Mouse (Mus musculus) hindlimb bud, embryonic 11.5 days (tissue): ENCODE measurements around the gene Panx2.

Experiments used
- DNase-seq: peaks from one replicate; pipeline ENCODE4 v3.0.0-alpha.2; 2012; ENCODE audit warnings: low read depth, low spot score; ENCODE audit errors: extremely low spot score

Panx2 gene

GRCm38 (mm10) chr15:89074613-89075477 is 15.3 kb downstream of the Panx2 start, which contains the start of gene Trabd:
Gene Trabd (plus strand): TSS chr15:89075124.
- DNase-seq = no peak

GRCm38 (mm10) chr15:89075478-89076147 is 16.1 kb downstream of the Panx2 start:
- no peak for DNase-seq

- DNase-seq = no peak
Observed at GRCm38 (mm10) chr15:89076156-89076731, 16.7 kb downstream of the Panx2 start.

GRCm38 (mm10) chr15:89078208-89078836 is 18.8 kb downstream of the Panx2 start:
- DNase-seq = no peak

- DNase-seq = no peak
Observed at GRCm38 (mm10) chr15:89083906-89084305, 24.4 kb downstream of the Panx2 start.

GRCm38 (mm10) chr15:89084826-89085225 is 25.3 kb downstream of the Panx2 start:
- DNase-seq = no peak

GRCm38 (mm10) chr15:89088607-89089247 is 29.2 kb downstream of the Panx2 start, which contains the start of gene Selenoo:
Gene Selenoo (plus strand): TSS chr15:89089084.
- DNase-seq = peak; percentile 61

GRCm38 (mm10) chr15:89089248-89090051 is 29.9 kb downstream of the Panx2 start:
- DNase-seq = no peak

GRCm38 (mm10) chr15:89090662-89091061 is 31.1 kb downstream of the Panx2 start:
- no peak for DNase-seq

GRCm38 (mm10) chr15:89092181-89092580 is 32.6 kb downstream of the Panx2 start:
- DNase-seq = no peak

GRCm38 (mm10) chr15:89097450-89097849 is 37.9 kb downstream of the Panx2 start:
- DNase-seq = no peak

GRCm38 (mm10) chr15:89098616-89099015 is 39.1 kb downstream of the Panx2 start:
- DNase-seq = no peak

- no peak for DNase-seq
Observed at GRCm38 (mm10) chr15:89100823-89101222, 41.3 kb downstream of the Panx2 start.

- no peak for DNase-seq
Observed at GRCm38 (mm10) chr15:89102646-89103045, 43.1 kb downstream of the Panx2 start.

- no peak for DNase-seq
Observed at GRCm38 (mm10) chr15:89103921-89104320, 44.4 kb downstream of the Panx2 start.

GRCm38 (mm10) chr15:89104425-89104824 is 44.9 kb downstream of the Panx2 start:
- no peak for DNase-seq

- no peak for DNase-seq
Observed at GRCm38 (mm10) chr15:89106073-89106472, 46.5 kb downstream of the Panx2 start.

- no peak for DNase-seq
Observed at GRCm38 (mm10) chr15:89106976-89107375, 47.4 kb downstream of the Panx2 start.

- no peak for DNase-seq
Observed at GRCm38 (mm10) chr15:89110147-89110546, 50.6 kb downstream of the Panx2 start.

GRCm38 (mm10) chr15:89118007-89118406 is 58.5 kb downstream of the Panx2 start:
- DNase-seq = no peak
